Comparison of ENCODE assay signal across 22 mouse cellular contexts in the genomic region with DNA sequence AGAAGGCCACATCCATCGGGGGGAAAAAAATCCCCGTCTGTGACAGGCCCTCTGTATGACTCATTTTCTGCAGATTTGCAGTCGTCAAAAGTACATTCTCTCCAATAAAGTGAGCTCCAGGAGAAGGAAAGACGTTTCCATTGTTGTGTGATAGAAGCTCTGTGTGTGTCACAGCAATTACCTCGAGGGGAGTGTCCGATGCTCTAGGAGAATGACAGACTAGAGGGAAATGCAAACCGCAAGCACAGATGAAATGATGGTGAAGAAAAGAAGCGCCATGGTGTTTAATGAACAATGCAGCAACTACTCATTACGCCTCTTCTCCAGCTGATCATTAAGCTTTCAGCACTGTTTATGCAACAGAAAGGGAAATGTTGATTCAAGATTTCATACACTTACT. TPM values are rescaled to one million over a fixed set of nuclear protein-coding genes. Genes with fewer than 3 reads are reported as not detected.
DNase-seq lines count a peak whose midpoint lies in the region; ATAC-seq lines count a peak whose summit lies in the region.
"Had no signal": no experiment of that assay in that cellular context is flagged by ENCODE, and none has a peak within 500 bp of the region (broad histone marks: within the 10 kb centered on the region; RNA-seq: fewer than 3 reads in every experiment).

No protein-coding gene starts in this region.

- H3K27me3 ChIP-seq in hindbrain, embryonic 11.5 days (ENCODE audit: control insufficient read depth, insufficient read depth, low read length) = no peaks in the 10 kb centered on the region
- H3K27me3 ChIP-seq in hindbrain, embryonic 16.5 days (replicated peaks; ENCODE audit: control insufficient read depth, insufficient read depth, low read length) = no peaks in the 10 kb centered on the region
- H3K27me3 ChIP-seq in midbrain, embryonic 14.5 days (ENCODE audit: control insufficient read depth, insufficient read depth, low read length) = no peaks in the 10 kb centered on the region
- no peaks in the 10 kb centered on the region for H3K27me3 ChIP-seq in midbrain, embryonic 11.5 days (ENCODE audit: control insufficient read depth, insufficient read depth, low read length)
- no peaks in the 10 kb centered on the region for H3K27me3 ChIP-seq in forebrain, embryonic 14.5 days (replicated peaks; ENCODE audit: control insufficient read depth, insufficient read depth, low read length)
- H3K27me3 ChIP-seq: embryonic facial prominence, embryonic 13.5 days; limb, embryonic 15.5 days; liver, embryonic 15.5 days; neural tube, embryonic 12.5 days had no signal

- H3K9me3 ChIP-seq in hindbrain, embryonic 11.5 days (ENCODE audit: control insufficient read depth, low read length) = no peaks in the 10 kb centered on the region
- H3K9me3 ChIP-seq in hindbrain, embryonic 16.5 days (ENCODE audit: control insufficient read depth, low read length) = no peaks in the 10 kb centered on the region
- H3K9me3 ChIP-seq in midbrain, embryonic 14.5 days (ENCODE audit: control insufficient read depth, low read length) = no peaks in the 10 kb centered on the region
- H3K9me3 ChIP-seq in midbrain, embryonic 11.5 days (ENCODE audit: control insufficient read depth, low read length) = no peaks in the 10 kb centered on the region
- H3K9me3 ChIP-seq in forebrain, embryonic 14.5 days (replicated peaks; ENCODE audit: control insufficient read depth, low read length) = no peaks in the 10 kb centered on the region
- H3K9me3 ChIP-seq: embryonic facial prominence, embryonic 13.5 days; limb, embryonic 15.5 days; liver, embryonic 15.5 days; neural tube, embryonic 12.5 days had no signal

- H3K4me2 ChIP-seq in hindbrain, embryonic 11.5 days (replicated peaks; ENCODE audit: low read depth, low read length) = no peak overlapping the region
- no peak overlapping the region for H3K4me2 ChIP-seq in hindbrain, embryonic 16.5 days (ENCODE audit: low read length)
- H3K4me2 ChIP-seq in midbrain, embryonic 14.5 days (ENCODE audit: low read length) = no peak overlapping the region
- no peak overlapping the region for H3K4me2 ChIP-seq in midbrain, embryonic 11.5 days
- H3K4me2 ChIP-seq in forebrain, embryonic 14.5 days (ENCODE audit: low read length) = no peak overlapping the region
- H3K4me2 ChIP-seq: embryonic facial prominence, embryonic 13.5 days; heart, embryonic 11.5 days; hindbrain, embryonic 14.5 days; limb, embryonic 15.5 days; liver, embryonic 15.5 days; neural tube, embryonic 12.5 days had no signal

- H3K4me1 ChIP-seq in hindbrain, embryonic 11.5 days (replicated peaks; ENCODE audit: control insufficient read depth, insufficient read depth, low read length) = no peaks in the 10 kb centered on the region
- H3K4me1 ChIP-seq in hindbrain, embryonic 16.5 days (ENCODE audit: control insufficient read depth, insufficient read depth, low read depth, low read length) = no peaks in the 10 kb centered on the region
- H3K4me1 ChIP-seq in midbrain, embryonic 14.5 days (ENCODE audit: control insufficient read depth, insufficient read depth, low read length) = no peaks in the 10 kb centered on the region
- H3K4me1 ChIP-seq in midbrain, embryonic 11.5 days (ENCODE audit: control insufficient read depth, insufficient read depth, low read length) = no peaks in the 10 kb centered on the region
- H3K4me1 ChIP-seq in forebrain, embryonic 14.5 days (ENCODE audit: control insufficient read depth, insufficient read depth, low read length) = 0 out of 2 replicates have a peak, but pooled peaks cover 4% of the 10 kb centered on the region
- H3K4me1 ChIP-seq: embryonic facial prominence, embryonic 13.5 days; limb, embryonic 15.5 days; liver, embryonic 15.5 days; neural tube, embryonic 12.5 days had no signal

- H3K4me3 ChIP-seq in hindbrain, embryonic 11.5 days (ENCODE audit: low read depth, low read length) = no peak overlapping the region
- H3K4me3 ChIP-seq in hindbrain, embryonic 16.5 days (ENCODE audit: low read length) = no peak overlapping the region
- no peak overlapping the region for H3K4me3 ChIP-seq in midbrain, embryonic 14.5 days (replicated peaks; ENCODE audit: low read depth, low read length)
- no peak overlapping the region for H3K4me3 ChIP-seq in midbrain, embryonic 11.5 days (ENCODE audit: low read depth, low read length)
- H3K4me3 ChIP-seq in forebrain, embryonic 14.5 days (ENCODE audit: low read depth, low read length) = no peak overlapping the region
- H3K4me3 ChIP-seq: embryonic facial prominence, embryonic 13.5 days; gastrocnemius, adult 2 months; limb, embryonic 15.5 days; liver, embryonic 15.5 days; neural tube, embryonic 12.5 days had no signal

- no peak overlapping the region for H3K9ac ChIP-seq in hindbrain, embryonic 11.5 days (ENCODE audit: low read depth, low read length)
- H3K9ac ChIP-seq in hindbrain, embryonic 16.5 days (ENCODE audit: low read depth, low read length) = no peak overlapping the region
- no peak overlapping the region for H3K9ac ChIP-seq in midbrain, embryonic 14.5 days (replicated peaks; ENCODE audit: low read length)
- no peak overlapping the region for H3K9ac ChIP-seq in midbrain, embryonic 11.5 days (ENCODE audit: low read length)
- no peak overlapping the region for H3K9ac ChIP-seq in forebrain, embryonic 14.5 days (ENCODE audit: low read length)
- H3K9ac ChIP-seq: embryonic facial prominence, embryonic 13.5 days; hindbrain, embryonic 14.5 days; limb, embryonic 15.5 days; liver, embryonic 15.5 days; neural tube, embryonic 12.5 days had no signal

- no peak for DNase-seq in hindbrain, embryonic 11.5 days (ENCODE audit: low spot score)
- DNase-seq in midbrain, embryonic 14.5 days = peak; percentile 11
- DNase-seq in midbrain, embryonic 11.5 days (ENCODE audit: low spot score, missing footprints) = no peak
- DNase-seq in forebrain, embryonic 14.5 days (ENCODE audit: low spot score) = peak; percentile 49
- DNase-seq in testis, postnatal 14 days (ENCODE audit: low spot score) = no peak
- no peak for DNase-seq in cerebellum, adult 8-10 months
- DNase-seq: B cell, adult 2 months; cerebellum, postnatal 10 days; gastrocnemius, adult 2 months; heart, postnatal 10 days; kidney, postnatal 36 days; thymus, postnatal 4 days had no signal

- 48% methylated on average over 9 of the region's 9 CpGs for WGBS in hindbrain, embryonic 11.5 days
- WGBS in hindbrain, embryonic 16.5 days = 25% methylated on average over 9 of the region's 9 CpGs
- 39% methylated on average over 9 of the region's 9 CpGs for whole genome bisulfite sequencing in midbrain, embryonic 14.5 days
- 67% methylated on average over 9 of the region's 9 CpGs for WGBS in midbrain, embryonic 11.5 days
- WGBS in forebrain, embryonic 14.5 days = 18% methylated on average over 9 of the region's 9 CpGs

- peak; percentile 19; the same call in 1 of the 2 replicates for ATAC-seq in hindbrain, embryonic 11.5 days (ENCODE audit: low FRiP score)
- ATAC-seq in hindbrain, embryonic 16.5 days = no peak
- no peak for ATAC-seq in midbrain, embryonic 14.5 days (ENCODE audit: low FRiP score, low TSS enrichment)
- no peak for ATAC-seq in midbrain, embryonic 11.5 days (ENCODE audit: low FRiP score)
- peak; percentile 61; the same call in 1 of the 2 replicates for ATAC-seq in forebrain, embryonic 14.5 days
- ATAC-seq: intestine, embryonic 16.5 days; lung, postnatal 0 days had no signal

- H3K36me3 ChIP-seq in hindbrain, embryonic 11.5 days (ENCODE audit: control insufficient read depth, insufficient read depth, low read length) = no peaks in the 10 kb centered on the region
- H3K36me3 ChIP-seq in hindbrain, embryonic 16.5 days (ENCODE audit: control insufficient read depth, insufficient read depth, low read length) = no peaks in the 10 kb centered on the region
- no peaks in the 10 kb centered on the region for H3K36me3 ChIP-seq in midbrain, embryonic 14.5 days (ENCODE audit: control insufficient read depth, insufficient read depth, low read length)
- H3K36me3 ChIP-seq in midbrain, embryonic 11.5 days (ENCODE audit: control insufficient read depth, insufficient read depth, low read length) = no peaks in the 10 kb centered on the region
- no peaks in the 10 kb centered on the region for H3K36me3 ChIP-seq in forebrain, embryonic 14.5 days (ENCODE audit: control insufficient read depth, insufficient read depth, low read length)
- H3K36me3 ChIP-seq: embryonic facial prominence, embryonic 13.5 days; limb, embryonic 15.5 days; liver, embryonic 15.5 days; neural tube, embryonic 12.5 days had no signal

- H3K27ac ChIP-seq in hindbrain, embryonic 11.5 days (ENCODE audit: low read depth, low read length) = no peak overlapping the region
- no peak overlapping the region for H3K27ac ChIP-seq in hindbrain, embryonic 16.5 days (ENCODE audit: low read depth, low read length)
- H3K27ac ChIP-seq in midbrain, embryonic 14.5 days (replicated peaks; ENCODE audit: low read depth, low read length) = no peak overlapping the region; the same call in 1 of the 2 replicates
- no peak overlapping the region for H3K27ac ChIP-seq in midbrain, embryonic 11.5 days (ENCODE audit: low read depth, low read length)
- no peak overlapping the region for H3K27ac ChIP-seq in forebrain, embryonic 14.5 days (ENCODE audit: low read depth, low read length)
- H3K27ac ChIP-seq: embryonic facial prominence, embryonic 13.5 days; gastrocnemius, adult 2 months; hindbrain, embryonic 14.5 days; limb, embryonic 15.5 days; liver, embryonic 15.5 days; neural tube, embryonic 12.5 days had no signal

RNA-seq across cellular contexts. Expression of a gene that starts 59.6 kb away (rescaled TPM):
- 1.2 and 2.0 TPM in 2 replicates for polyA plus RNA-seq in hindbrain, embryonic 11.5 days (2014; fragmentation: Nextera tagmentation; extraction: Ambion mirVana)
- polyA plus RNA-seq in hindbrain, embryonic 16.5 days (2015; fragmentation: Nextera tagmentation; extraction: Ambion mirVana) = 10.2 and 10.9 TPM in 2 replicates
- polyA plus RNA-seq in midbrain, embryonic 14.5 days (2014; fragmentation: Nextera tagmentation; extraction: Ambion mirVana) = 13.1 and 14.7 TPM in 2 replicates
- polyA plus RNA-seq in midbrain, embryonic 11.5 days (2014; fragmentation: Nextera tagmentation; extraction: Ambion mirVana) = 1.1 and 1.2 TPM in 2 replicates
- polyA plus RNA-seq in forebrain, embryonic 14.5 days (2014; fragmentation: Nextera tagmentation; extraction: Ambion mirVana) = 3.2 and 5.7 TPM in 2 replicates
- polyA plus RNA-seq: gonadal fat pad, adult 2 months; liver, embryonic 15.5 days; lung, postnatal 0 days had no signal

Comparison
In these comparisons a context has a peak if more than half of its experiments do, and no peak if none do; other contexts are left out.
1. ATAC-seq: peak in hindbrain, embryonic 11.5 days (single experiment) and forebrain, embryonic 14.5 days (single experiment); none in hindbrain, embryonic 16.5 days (single experiment), midbrain, embryonic 14.5 days (single experiment) and midbrain, embryonic 11.5 days (single experiment).
2. DNase-seq: peak in midbrain, embryonic 14.5 days (single experiment) and forebrain, embryonic 14.5 days (single experiment); none in hindbrain, embryonic 11.5 days (single experiment), midbrain, embryonic 11.5 days (single experiment), testis, postnatal 14 days (single experiment) and cerebellum, adult 8-10 months (single experiment).